Mouse (Mus musculus) hindbrain, embryonic 15.5 days (tissue): ENCODE data around the gene Taf12. TPM values are rescaled to one million over a fixed set of nuclear protein-coding genes. Genes with fewer than 3 reads are reported as not detected.
"Not testable (repeated sequence)": the region's sequence is repeated elsewhere in the genome, so short reads cannot be mapped to it uniquely, and the experiment has no call there.

ENCODE experiments used
- ATAC-seq: fragments of 200-750 bp; cut with Nextera tagmentation; 2 replicates; pipeline ENCODE4 v1.8.0; 2017; ENCODE audit warnings: low read depth, moderate number of reproducible peaks, moderate TSS enrichment; ENCODE audit not compliant: low FRiP score
- H3K27ac ChIP-seq: fragments of 300-500 bp; sonication (generic); replicated peaks from 2 replicates; pipeline ENCODE4 v1.5.1; 2015; ENCODE audit warnings: mild to moderate bottlenecking, inconsistent platforms
- H3K27me3 ChIP-seq: fragments of 300-500 bp; sonication (generic); 2 replicates; pipeline ENCODE4 v1.6.1; 2015; ENCODE audit warnings: control low read depth, inconsistent platforms
- H3K36me3 ChIP-seq: fragments of 300-500 bp; sonication (generic); 2 replicates; pipeline ENCODE4 v1.6.1; 2015; ENCODE audit warnings: control low read depth, inconsistent platforms
- H3K4me1 ChIP-seq: fragments of 300-500 bp; sonication (generic); replicated peaks from 2 replicates; pipeline ENCODE4 v1.6.1; 2015; ENCODE audit warnings: control low read depth, inconsistent platforms
- H3K4me2 ChIP-seq: fragments of 300-500 bp; sonication (generic); 2 replicates; pipeline ENCODE4 v1.6.1; 2015; ENCODE audit warnings: moderate library complexity, mild to moderate bottlenecking, inconsistent platforms
- H3K4me3 ChIP-seq: fragments of 300-500 bp; sonication (generic); 2 replicates; pipeline ENCODE4 v1.5.1; 2015; ENCODE audit warnings: mild to moderate bottlenecking, inconsistent platforms
- H3K9ac ChIP-seq: fragments of 300-500 bp; sonication (generic); 2 replicates; pipeline ENCODE4 v1.6.1; 2015; ENCODE audit warnings: inconsistent platforms
- H3K9me3 ChIP-seq: fragments of 300-500 bp; sonication (generic); 2 replicates; pipeline ENCODE4 v1.6.1; 2016; ENCODE audit warnings: control low read depth, inconsistent platforms
- WGBS: fragments of 180-500 bp; shearing (Covaris S2); methylation state at CpG from one replicate; pipeline ENCODE4 v1.1.7; 2015; 5-methylcytosine and 5-hydroxymethylcytosine counted together
- polyA plus RNA-seq: library from polyadenylated mRNA; unstranded; fragments of >200 nt; fragmentation: Nextera tagmentation; extraction: Ambion mirVana; gene quantifications from 2 replicates; pipeline ENCODE4 v1.2.1, GENCODE M21; 2015

Gene Taf12
- polyA plus RNA-seq, 1 experiment from 2014 or later: 42.3 TPM

DNA sequence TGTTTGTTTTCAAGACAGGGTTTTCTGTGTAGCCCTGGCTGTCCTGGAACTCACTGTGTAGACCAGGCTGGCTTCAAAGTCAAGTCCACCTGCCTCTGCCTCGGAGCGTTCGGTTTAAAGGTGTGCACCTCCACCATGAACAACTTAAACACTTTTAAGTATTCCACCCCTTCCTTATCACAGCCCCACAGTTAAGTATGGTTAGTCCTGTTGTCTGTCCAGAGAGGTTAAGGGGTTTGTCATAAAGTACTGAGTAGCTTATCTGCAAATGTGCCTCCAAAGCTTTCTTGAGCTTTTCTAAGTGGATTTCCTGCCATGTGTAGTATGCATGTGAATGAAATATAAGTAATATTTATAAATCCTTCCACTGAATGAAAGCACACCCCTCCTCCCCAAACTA is 1.8 kb downstream of the Taf12 start:
- WGBS: 97% methylated on average over 3 of the region's 3 CpGs
- H3K36me3 ChIP-seq: no peaks in the 10 kb centered on the region
- no peaks in the 10 kb centered on the region for H3K27me3 ChIP-seq
- 0 out of 2 replicates have a peak overlapping the region, but pooled peaks have one; percentile 13 for H3K9ac ChIP-seq
- peaks cover 21% of the 10 kb centered on the region for H3K4me1 ChIP-seq
- H3K4me3 ChIP-seq: no peak overlapping the region
- no peak overlapping the region for H3K27ac ChIP-seq
- ATAC-seq: no peak
- no peaks in the 10 kb centered on the region for H3K9me3 ChIP-seq
- peak overlapping the region; percentile 28; the same call in 1 of the 2 replicates for H3K4me2 ChIP-seq

DNA sequence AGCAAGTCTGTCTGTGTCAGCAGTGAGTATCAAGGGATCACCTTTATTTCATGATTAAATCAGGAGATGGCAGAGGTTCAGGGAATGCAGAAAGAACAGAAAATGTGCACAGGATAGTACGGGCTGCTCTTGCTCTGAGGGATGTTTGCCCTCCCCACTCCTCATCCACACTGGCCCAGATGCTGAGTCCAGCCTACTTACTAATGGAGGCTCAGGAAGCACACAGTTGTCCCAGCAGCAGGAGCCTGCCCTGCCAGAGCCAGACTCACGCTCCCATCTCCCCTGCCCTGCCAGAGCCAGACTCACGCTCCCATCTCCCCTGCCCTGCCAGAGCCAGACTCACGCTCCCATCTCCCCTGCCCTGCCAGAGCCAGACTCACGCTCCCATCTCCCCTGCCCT is 14.7 kb downstream of the Taf12 start:
- peaks cover 57% of the 10 kb centered on the region for H3K36me3 ChIP-seq
- not testable (repeated sequence) for H3K4me2 ChIP-seq, ATAC-seq, H3K4me3 ChIP-seq, H3K4me1 ChIP-seq, H3K27me3 ChIP-seq, H3K27ac ChIP-seq, H3K9ac ChIP-seq, H3K9me3 ChIP-seq
- 88% methylated on average over 3 of the region's 5 CpGs for WGBS

DNA sequence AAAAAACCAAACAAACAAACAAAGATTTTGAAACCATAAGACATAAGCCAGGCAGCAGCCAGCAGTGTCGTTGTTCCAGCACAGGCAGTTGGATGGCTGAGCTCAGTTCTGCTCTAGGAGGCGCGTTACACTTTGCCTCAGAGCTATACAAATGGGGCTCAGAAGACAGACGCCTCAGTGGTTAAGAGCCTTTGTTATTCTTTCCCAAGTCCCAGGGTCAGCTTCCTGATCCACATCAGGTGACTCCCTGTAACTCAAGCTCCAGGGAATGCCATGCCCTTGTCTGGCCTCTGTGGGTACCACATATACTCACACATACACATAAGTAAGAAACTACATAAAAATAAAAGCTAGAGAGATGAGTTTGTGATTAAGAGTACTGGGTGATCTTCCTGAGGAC is 16.9 kb downstream of the Taf12 start:
- H3K9ac ChIP-seq: no peak overlapping the region
- H3K9me3 ChIP-seq: no peaks in the 10 kb centered on the region
- no peak overlapping the region for H3K27ac ChIP-seq
- no peaks in the 10 kb centered on the region for H3K4me1 ChIP-seq
- H3K36me3 ChIP-seq: peaks cover 45% of the 10 kb centered on the region
- H3K27me3 ChIP-seq: no peaks in the 10 kb centered on the region
- WGBS: 90% methylated on average over 4 of the region's 4 CpGs
- ATAC-seq: no peak
- H3K4me3 ChIP-seq: no peak overlapping the region
- no peak overlapping the region for H3K4me2 ChIP-seq

DNA sequence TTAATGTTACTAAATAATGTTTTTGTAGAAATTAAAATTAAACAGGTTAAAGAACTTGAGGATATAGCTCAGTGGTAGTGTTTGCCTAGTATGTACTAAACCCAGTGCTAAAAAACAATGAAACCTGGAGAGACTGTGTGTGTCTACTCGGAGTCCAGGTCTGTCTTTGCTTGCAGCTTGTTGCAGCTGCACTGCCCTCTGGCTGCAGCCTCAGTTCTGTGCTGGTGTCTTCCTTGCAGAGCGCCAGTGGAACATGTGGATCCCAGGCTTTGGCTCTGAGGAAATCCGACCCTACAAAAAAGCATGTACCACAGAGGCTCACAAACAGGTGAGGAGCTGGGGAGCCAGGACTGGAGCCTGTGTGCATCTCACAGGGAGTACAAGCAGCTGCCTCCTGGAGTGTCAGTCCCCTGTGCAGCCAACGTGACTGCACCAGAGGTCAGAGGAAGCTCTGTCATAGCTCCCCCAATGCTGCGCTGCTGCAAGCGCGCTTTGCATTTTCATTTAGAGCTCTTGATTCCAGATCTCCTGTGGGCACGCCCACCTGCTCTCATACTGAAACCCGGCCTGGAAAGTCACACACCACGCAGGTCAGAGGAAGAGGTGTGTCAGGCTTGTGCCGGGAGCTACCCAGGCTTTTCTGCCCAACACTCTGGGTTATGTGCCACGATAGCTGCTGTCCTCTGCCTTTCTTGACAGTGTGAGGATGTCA is 17.6 kb downstream of the Taf12 start:
- no peak overlapping the region for H3K9ac ChIP-seq
- H3K27ac ChIP-seq: no peak overlapping the region
- H3K4me2 ChIP-seq: no peak overlapping the region
- peaks cover 39% of the 10 kb centered on the region for H3K36me3 ChIP-seq
- WGBS: 83% methylated on average over 12 of the region's 12 CpGs
- no peaks in the 10 kb centered on the region for H3K27me3 ChIP-seq
- ATAC-seq: no peak
- no peak overlapping the region for H3K4me3 ChIP-seq
- no peaks in the 10 kb centered on the region for H3K4me1 ChIP-seq
- no peaks in the 10 kb centered on the region for H3K9me3 ChIP-seq

DNA sequence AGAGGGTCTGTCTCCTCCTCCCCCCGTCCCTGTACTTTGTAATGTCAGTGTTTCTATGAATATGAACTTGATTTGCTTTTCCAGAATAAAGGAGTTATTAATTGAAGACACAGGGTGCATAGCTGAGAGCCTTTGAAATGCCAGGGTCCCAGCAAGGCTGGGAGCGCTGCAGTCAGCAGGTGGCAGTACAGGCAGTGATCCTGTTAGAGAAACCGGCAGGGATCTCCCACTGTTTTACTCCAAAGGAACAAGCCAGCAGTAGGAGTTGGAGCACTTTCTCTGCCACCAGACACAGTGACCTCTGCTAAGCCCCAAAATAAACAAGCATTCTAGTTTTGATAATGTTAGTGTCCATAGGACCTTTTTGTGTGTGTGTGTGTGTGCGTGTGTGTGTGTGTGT is 18.8 kb downstream of the Taf12 start:
- WGBS: 36% methylated on average over 4 of the region's 4 CpGs
- no peak for ATAC-seq

DNA sequence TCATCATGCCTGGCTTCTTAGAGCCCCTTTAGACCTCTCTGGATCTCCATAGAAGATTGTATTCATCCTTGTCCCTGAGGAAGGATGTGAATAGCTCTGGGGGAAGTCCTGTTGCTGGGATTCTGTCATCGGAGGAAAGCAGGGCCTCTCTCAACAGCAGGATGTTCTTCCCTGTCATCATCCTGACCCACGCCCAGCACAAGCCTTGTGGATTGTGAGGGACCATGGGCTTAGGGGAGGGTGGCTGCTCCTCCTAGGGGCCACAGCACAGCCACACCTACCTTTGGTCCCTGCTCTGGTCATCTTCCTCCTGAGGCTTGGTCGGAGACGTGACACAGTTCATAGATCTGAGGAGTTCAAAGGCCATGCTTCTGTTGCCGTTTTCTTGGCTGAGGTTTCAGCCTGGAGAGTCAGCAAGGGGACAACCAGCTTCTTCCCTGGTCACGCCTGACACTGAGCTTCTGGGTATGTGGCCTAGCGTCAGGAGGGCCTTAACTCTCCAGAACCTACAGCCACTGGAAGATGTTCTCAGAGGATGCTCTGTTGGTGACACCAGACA is 19.6 kb downstream of the Taf12 start:
- no peak for ATAC-seq
- H3K4me3 ChIP-seq: no peak overlapping the region
- 84% methylated on average over 7 of the region's 7 CpGs for whole genome bisulfite sequencing
- no peaks in the 10 kb centered on the region for H3K9me3 ChIP-seq
- H3K27ac ChIP-seq: no peak overlapping the region
- peaks cover 33% of the 10 kb centered on the region for H3K36me3 ChIP-seq
- no peaks in the 10 kb centered on the region for H3K4me1 ChIP-seq
- no peak overlapping the region for H3K4me2 ChIP-seq
- no peaks in the 10 kb centered on the region for H3K27me3 ChIP-seq
- H3K9ac ChIP-seq: no peak overlapping the region

More for the DNA sequence above, 18.8 kb downstream of the Taf12 start:
- no peaks in the 10 kb centered on the region for H3K27me3 ChIP-seq
- no peak overlapping the region for H3K27ac ChIP-seq
- no peak overlapping the region for H3K4me2 ChIP-seq
- H3K4me1 ChIP-seq: no peaks in the 10 kb centered on the region
- H3K9ac ChIP-seq: no peak overlapping the region
- no peaks in the 10 kb centered on the region for H3K9me3 ChIP-seq
- H3K4me3 ChIP-seq: no peak overlapping the region
- peaks cover 33% of the 10 kb centered on the region for H3K36me3 ChIP-seq

DNA sequence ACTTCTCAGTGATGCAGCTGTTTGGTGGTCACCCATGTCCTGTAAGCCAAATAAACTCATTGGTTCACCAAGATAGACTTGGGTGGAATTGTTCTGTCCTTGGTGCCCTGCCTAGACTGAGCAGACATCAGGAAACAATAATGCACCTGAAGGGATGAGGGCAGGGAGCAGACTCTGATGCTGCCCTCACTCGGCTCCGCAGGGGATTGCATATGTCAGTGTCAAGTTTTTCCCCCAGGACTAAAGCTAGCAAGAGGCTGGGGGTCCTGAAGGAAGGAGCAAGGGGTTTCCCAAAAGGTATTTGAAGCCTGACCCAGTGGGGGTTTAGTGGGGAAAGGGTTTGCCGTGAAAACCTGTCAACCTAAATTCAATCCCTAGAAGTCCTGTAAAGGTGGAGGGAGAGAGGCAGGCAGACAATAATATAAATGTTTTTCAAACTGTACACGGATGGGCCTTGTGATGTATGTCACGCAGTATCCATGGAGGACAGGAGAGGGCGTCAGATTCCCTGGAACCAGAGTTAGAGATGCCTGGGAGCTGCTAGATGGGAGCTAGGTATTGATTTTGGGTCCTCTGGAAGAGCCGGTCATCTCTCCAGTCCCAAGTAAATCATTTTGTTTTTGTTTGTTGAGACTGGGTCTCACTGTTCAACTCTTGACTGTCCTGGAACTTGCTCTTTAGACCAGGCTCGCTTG is 21.7 kb downstream of the Taf12 start:
- ATAC-seq: no peak
- 49% methylated on average over 8 of the region's 8 CpGs for WGBS

DNA sequence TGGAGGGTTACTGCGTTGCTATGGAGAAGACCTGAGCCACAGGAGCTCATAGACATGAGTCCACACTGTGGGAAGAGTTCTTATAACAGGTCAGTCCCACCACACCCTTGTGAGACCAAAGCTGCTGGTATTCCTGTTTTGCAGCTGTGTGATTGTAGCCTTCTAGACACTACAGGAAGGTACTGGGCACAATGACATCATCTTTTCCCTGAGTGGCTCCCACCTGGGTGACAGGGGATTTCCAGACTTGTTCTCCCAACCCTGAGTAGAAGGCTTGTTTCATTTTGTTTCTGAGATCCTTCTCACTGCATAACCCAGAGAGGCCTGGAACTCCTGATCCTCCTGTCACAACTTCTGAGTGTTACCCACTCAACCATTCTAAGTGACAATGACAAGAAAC is 25.7 kb downstream of the Taf12 start:
- no peak for ATAC-seq
- Histone ChIP-seq H3K36me3 (no peaks in the 10 kb centered on the region), H3K9me3 (no peaks in the 10 kb centered on the region), H3K4me2 (no peak overlapping the region), H3K4me3 (no peak overlapping the region), H3K9ac (no peak overlapping the region), H3K4me1 (peaks cover 11% of the 10 kb centered on the region), H3K27me3 (no peaks in the 10 kb centered on the region), H3K27ac (no peak overlapping the region)
- 76% methylated on average over 1 of the region's 1 CpGs for WGBS

More for the DNA sequence above, 21.7 kb downstream of the Taf12 start:
- Histone ChIP-seq H3K9me3 (no peaks in the 10 kb centered on the region), H3K4me3 (no peak overlapping the region), H3K27me3 (no peaks in the 10 kb centered on the region), H3K4me2 (no peak overlapping the region), H3K36me3 (peaks cover 23% of the 10 kb centered on the region), H3K9ac (no peak overlapping the region), H3K4me1 (no peaks in the 10 kb centered on the region), H3K27ac (no peak overlapping the region)

DNA sequence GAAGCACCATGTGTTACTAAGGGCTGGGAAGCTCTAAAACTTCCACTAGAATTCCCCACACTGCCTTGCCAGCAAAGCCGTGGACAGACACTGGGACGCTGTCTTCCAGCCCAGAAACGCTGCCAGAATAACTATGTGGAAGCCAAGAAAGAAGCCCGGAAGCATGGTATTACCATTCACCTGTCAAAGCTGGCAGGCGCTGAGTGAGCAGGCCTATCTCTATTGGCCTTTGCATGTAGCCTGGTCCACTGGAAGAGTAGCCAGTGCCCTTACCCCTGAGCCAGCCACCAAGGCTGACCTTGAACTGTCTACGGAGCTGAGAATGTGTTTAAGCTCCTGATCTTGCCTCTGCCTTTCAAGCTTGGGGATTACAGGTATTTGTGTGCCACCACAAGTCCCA is 27.3 kb downstream of the Taf12 start:
- H3K27ac ChIP-seq: no peak overlapping the region
- no peaks in the 10 kb centered on the region for H3K9me3 ChIP-seq
- peaks cover 11% of the 10 kb centered on the region for H3K4me1 ChIP-seq
- ATAC-seq: no peak
- WGBS: 88% methylated on average over 6 of the region's 6 CpGs
- H3K27me3 ChIP-seq: no peaks in the 10 kb centered on the region
- no peak overlapping the region for H3K9ac ChIP-seq
- H3K4me2 ChIP-seq: no peak overlapping the region
- no peaks in the 10 kb centered on the region for H3K36me3 ChIP-seq
- H3K4me3 ChIP-seq: no peak overlapping the region

DNA sequence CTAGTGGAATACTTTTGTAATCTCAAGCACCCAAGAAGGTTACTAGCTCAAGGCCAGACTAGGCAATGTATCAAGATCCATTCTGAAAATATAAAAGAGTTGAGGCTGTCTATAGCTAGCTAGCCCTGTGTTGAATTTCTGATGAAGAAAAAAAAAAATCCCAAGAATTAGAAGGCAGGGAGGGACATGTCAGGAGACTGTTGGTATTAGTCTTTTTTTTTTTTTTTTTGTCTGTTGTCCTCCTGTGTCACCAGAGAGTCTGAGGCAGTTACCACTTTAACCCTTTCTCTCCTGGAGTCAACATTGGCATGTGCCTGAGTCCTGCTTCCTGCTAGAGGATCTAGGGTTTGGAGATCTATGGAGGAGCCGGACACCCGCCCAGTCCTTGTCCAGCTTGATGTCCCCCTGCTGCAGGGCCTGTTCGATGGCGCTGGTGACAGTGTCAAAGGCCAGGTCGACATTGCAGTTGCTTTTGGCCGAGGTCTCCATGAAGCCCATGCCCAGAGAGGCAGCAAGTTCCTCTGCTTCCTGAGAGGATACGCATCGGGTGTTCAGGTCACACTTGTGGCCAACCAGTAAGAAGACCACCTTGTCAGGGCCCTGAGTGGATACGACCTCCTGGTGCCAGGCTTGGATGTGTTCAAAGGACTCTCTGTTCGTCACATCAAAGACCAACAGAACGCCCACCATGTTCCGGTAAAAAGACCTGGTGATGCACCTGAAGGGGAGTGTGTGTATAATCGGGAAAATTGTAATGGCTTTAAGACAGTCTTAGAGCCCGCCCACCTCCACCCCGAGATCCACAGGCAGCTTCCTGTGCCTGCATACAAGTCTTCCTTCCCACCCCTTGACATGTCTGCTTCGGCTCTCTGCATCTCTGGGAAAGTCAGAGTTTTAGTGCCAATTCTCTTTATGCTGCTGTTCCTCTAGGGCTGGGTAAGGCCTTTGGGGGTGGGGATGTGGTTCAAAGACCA is 28.1 kb downstream of the Taf12 start:
- WGBS: 69% methylated on average over 16 of the region's 16 CpGs
- Histone ChIP-seq H3K9me3 (no peaks in the 10 kb centered on the region), H3K27me3 (no peaks in the 10 kb centered on the region), H3K36me3 (no peaks in the 10 kb centered on the region), H3K27ac (peak overlapping the region; percentile 57; the same call in 1 of the 2 replicates), H3K4me2 (peak overlapping the region; percentile 77), H3K9ac (peak overlapping the region; percentile 52; the same call in 1 of the 2 replicates), H3K4me1 (peaks cover 11% of the 10 kb centered on the region), H3K4me3 (peak overlapping the region; percentile 47)
- ATAC-seq: no peak

DNA sequence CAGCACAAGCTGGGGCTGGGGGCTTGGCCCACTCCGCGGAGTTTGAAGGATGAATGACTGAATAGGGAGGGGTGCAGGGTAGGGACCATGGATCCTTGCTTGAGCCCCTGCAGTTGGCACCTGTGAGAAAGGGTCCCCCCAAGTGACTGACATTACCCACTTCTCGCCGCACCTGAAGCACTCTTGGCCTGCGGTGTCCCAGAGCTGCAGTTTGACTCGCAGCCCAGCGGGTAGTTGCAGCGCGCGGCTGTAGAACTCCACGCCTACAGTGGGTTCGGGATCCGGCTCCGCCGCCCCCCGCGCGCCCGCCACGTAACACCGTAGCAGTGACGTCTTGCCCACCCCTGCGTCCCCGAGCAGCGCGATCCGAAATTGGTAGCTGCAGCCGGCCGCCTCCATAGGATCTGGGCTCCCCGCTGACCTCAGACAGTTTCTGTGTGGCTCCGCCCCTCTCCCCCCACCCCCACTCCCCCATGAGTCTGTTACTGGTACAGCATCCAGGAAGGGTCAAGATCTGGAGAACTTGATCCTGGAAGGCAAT is 28.8 kb downstream of the Taf12 start, which contains the start of gene Rab42:
Gene Rab42 (minus strand): TSS at position 447 of the 541 bp plus-strand sequence.
- no peaks in the 10 kb centered on the region for H3K9me3 ChIP-seq
- peak within 1 kb of the TSS; percentile 52 for H3K9ac ChIP-seq
- H3K4me2 ChIP-seq: peak within 1 kb of the TSS; percentile 77
- H3K36me3 ChIP-seq: no peaks in the 10 kb centered on the region
- no peaks in the 10 kb centered on the region for H3K27me3 ChIP-seq
- peak within 1 kb of the TSS; percentile 47 for H3K4me3 ChIP-seq
- ATAC-seq: peak; percentile 70
- H3K4me1 ChIP-seq: peaks cover 11% of the 10 kb centered on the region
- WGBS: 2% methylated on average over 31 of the region's 31 CpGs
- peak within 1 kb of the TSS; percentile 57; the same call in 1 of the 2 replicates for H3K27ac ChIP-seq
